Mouse (Mus musculus) WW6 (cell line): ENCODE results near the gene Dpyd.

Source experiments
- DNase-seq: peaks from one replicate; pipeline ENCODE4 v3.0.0-alpha.2; 2013; ENCODE audit warnings: low read depth, low spot score

Gene Dpyd

DNA sequence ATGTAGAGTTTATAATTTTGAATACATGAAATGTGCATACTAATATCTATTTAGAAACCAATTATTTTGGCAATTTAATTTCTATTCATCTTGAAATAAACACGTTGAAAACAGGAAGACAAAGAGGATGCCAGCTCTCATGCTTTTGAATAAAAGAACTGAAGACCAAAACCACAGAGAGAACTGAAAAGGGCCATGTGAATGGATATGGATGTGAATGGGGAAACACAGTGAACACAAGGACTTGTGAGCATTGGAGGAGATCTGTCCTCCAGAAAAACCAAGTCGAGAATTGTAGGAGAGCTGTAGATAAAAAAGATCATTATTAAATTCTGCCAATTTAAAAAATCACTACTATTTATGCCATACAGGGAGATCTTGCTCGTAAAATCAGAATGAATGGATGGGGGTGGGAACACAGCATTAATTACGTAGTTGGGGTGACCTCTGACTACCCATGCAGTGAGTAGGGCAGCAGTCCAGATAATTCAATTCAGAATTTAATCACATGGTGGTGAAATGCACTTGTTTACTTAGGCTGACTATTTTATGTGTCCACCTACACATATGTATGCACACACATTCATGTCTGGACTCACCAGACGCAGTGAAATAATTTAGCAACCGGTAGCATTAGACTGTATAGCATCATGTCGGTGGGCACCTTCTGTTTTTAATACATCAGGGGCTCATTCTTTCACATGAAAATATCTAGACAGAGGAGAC lies 114.3 kb downstream of the Dpyd start:
- no peak for DNase-seq

GRCm38 (mm10) chr3:118680803-118681202 lies 118.9 kb downstream of the Dpyd start:
- DNase-seq, result peak; percentile 9

DNA sequence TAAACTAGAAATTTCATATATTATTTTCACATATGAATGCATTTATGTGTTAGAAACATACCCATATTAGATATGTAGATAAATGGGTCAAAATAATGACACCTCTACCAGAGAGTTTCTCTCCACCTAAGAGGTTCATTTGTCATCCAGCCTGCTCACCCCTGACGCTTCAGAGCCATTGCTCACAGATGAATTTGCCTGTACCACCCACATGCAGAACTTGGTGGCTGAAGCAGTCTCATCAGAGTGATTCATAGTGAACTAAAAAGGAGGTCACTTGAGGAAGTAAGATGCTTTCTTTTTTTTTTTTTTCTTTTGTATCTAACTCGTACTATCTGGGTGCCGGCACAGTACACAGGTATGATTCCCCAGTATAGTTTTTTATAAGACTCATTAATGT lies 188.3 kb downstream of the Dpyd start:
- no peak for DNase-seq

GRCm38 (mm10) chr3:118753623-118754022 lies 191.7 kb downstream of the Dpyd start:
- DNase-seq, result no peak

- no peak for DNase-seq
Observed at GRCm38 (mm10) chr3:118756099-118756498, 194.2 kb downstream of the Dpyd start.

GRCm38 (mm10) chr3:118812885-118813284 lies 251.0 kb downstream of the Dpyd start:
- no peak for DNase-seq

DNA sequence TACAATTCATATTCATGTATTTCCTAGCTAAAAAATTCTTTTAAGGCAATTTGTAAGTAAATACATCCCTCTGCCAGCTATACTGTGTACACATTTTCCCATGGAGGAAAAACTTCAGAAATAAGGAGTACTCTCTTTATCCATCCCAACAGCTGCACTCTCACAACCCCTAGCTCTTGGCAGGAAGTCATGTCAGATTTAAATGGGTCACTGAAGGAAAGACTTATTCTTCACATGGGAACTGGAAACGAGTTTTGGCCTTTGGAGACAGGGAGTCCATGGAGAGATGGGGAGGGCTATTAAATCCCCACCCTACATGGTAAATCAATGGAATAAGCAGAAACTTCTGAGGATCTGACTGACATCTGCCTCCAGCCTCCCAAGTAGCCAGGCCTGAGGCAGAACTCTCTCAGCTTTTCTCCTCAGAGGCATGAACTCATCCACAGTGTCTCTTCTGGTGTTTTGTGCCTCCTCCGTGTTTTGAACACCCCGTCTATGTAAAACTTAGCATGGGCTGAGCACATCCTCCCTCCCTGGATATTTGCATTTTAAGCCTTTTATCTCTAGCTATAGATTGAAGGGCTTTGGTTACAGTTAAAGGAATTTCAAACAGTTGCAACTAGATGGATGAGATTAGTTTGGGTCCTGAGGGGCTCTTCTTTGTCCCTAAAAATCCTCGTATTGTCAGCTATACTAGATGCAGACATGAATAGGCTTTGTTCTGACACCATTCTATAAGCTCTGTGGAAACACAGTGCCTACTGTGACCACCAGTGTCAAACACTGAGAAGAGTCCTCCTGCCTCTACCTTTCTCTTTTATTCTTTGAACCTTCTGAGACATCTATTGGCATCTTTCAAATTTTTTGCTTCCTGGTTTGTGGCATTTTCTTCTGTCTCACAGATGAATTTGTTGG lies 288.9 kb downstream of the Dpyd start:
- DNase-seq, result no peak

GRCm38 (mm10) chr3:118852711-118853110 lies 290.8 kb downstream of the Dpyd start:
- no peak for DNase-seq

DNA sequence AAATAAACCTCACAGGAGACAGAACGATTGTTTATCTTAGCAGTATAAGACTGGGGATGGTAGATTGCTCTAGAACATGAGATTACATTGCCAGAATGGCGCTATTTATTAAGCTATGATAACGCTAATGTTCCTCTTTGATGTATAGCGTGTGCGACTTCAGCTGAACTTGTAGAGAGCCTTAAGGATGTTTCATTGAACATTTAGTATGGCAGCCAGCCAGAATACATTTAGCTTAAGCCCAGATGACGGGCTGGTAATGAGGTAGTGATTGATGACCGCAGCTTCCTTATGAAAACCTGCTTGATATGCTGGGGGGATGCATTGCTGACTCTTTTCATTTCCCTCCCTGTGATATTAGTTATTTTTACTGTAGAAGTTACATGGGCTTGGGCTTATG lies 293.5 kb downstream of the Dpyd start:
- no peak for DNase-seq

DNA sequence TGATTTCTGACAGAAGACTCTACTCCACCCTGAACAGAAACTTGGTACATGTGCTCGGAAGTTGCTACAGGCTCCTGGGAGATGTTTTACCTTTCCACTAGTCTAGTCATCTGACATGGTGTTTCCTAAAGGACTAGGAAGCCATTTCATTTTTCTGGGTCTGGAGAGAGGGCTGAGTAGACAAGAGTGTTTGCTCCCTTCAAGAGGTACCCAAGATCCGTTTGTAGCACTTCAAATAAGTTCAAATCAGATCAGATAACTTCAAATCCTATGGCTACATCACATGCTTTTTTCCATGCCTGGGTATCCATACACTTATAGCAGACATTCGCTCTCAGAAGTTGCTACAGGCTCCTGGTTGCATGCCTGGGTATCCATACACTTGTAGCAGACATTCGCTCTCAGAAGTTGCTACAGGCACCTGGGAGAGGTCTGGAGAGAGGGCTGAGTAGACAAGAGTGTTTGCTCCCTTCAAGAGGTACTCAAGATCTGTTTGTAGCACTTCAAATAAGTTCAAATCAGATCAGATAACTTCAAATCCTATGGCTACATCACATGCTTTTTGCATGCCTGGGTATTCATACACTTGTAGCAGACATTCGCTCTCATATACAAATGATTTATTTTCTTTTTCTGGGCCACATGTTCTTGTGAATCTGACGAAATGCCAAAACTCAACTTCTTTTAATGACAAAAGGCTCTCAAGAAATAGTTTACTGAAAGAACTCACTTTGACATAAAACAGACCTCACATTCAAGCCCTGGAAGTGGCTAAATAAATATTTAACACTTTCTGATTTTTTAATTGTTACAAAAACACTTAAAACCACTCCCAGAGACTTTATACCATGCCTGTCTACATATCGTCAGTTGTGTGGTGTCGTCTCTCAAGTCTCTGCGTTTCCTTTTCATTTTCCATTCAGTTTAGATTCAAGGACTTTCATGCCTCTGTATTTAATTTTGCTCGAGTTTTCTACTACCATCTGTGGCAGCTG lies 307.5 kb downstream of the Dpyd start:
- DNase-seq, result no peak

DNA sequence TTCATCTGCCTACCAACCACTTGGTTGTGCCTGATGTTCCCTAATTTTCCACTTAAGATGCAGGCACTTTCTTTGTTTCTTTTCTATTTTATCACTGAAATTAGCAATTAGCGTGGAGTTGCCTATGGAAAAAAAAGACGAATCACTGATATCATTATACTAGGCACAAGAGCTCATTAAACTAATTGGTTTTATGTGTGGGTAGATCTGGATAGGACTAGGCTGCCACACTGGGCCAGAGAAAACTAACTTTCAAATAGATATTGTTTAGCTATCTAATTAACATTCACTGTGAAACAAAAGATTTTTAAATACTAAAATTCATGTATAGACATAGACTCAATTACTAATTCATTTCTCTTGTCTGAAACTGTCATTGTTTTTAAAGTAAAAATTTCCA lies 313.9 kb downstream of the Dpyd start:
- DNase-seq, result no peak

DNA sequence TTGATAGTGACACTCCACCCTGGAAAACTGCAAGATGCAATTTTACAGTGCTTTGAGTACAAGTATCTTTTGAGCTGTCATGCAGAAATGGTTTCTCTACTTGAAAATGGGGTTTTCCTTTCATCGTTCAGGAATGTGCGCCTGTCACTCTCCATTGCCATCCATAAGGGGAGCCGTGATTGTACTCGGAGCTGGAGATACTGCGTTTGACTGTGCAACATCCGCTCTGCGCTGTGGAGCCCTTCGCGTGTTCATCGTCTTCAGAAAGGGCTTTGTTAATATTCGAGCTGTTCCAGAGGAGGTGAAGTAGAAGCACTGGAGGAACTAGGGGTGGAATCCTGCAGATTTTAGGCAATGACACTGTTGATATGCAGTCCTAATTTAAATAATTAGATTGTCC lies 337.1 kb downstream of the Dpyd start:
- DNase-seq, result no peak

GRCm38 (mm10) chr3:118991312-118991711 lies 429.4 kb downstream of the Dpyd start:
- no peak for DNase-seq

DNA sequence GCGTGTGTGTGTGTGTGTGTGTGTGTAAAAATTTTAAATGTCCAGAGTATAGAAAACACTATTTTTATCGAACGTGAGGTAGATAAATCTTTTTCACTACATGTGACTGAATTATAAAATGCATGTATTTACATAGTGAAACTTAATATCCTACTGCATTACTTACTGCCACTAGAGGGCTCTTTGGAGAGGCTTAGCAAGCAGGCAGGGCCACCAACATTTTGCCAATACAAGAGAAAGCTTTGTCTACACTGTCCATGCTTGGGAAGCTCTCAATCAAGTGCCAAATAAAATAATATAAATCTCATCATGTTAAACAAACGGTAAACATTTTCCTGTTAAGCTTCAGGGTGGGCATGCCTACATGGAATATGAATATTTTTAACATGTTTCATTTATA lies 429.9 kb downstream of the Dpyd start:
- DNase-seq, result no peak

DNA sequence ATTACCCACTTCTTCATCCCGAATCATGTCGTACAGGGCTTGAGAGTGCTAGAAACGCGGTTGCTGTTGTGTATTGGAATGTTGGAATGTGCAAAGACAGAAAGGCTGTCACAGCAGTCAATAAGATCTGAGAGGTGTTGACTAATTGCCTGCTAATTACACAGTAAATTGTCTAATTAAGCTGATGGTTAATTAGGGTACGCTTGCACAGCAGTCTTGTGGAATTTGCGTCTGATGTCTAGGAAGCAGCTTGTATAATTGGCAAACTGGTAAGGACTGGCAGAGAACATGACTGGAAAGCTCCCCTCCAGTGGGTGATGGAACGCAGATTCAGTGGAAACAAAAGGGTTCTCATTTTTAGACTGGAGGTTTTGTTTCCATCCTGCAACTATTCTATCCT lies 459.3 kb downstream of the Dpyd start:
- DNase-seq, result no peak

GRCm38 (mm10) chr3:119042611-119043010 lies 480.7 kb downstream of the Dpyd start:
- DNase-seq, result no peak

DNA sequence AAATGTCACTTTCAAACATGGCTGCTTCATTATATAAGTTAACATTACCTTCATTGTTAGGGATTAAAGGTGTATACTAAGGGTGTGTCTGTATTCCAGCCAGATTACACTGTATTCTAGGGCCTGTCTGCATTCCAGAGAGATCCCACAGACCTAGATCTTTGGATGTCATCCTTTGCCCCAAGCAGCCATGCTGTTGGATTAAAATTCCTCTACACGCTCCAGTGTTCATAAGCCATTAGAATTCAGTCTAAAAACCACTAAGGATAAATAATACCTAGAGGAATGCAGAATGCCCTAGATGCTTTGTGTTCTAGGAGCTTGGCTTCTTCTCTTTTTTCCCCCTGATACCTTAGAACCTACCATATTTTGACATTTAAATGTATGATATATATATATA lies 494.2 kb downstream of the Dpyd start:
- no peak for DNase-seq

- no peak for DNase-seq
Observed at GRCm38 (mm10) chr3:119063214-119063613, 501.3 kb downstream of the Dpyd start.

DNA sequence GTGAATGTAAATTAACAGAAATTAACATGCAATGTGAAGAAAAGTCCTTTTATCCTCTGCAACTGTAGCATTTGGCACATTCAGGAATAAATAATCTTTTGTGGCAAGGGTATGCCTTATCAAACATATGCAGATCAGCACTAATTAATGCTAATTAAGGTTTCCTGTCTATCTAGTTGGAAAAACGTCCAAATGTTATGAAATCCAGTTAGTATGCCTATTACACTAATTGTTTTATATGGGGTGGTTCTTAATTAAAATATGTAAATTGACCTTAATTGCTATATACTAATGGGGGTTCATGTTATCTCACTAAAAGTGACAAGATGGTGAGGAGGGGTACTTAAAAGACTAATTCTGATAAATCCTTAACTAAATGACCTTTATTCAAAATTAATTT lies 501.7 kb downstream of the Dpyd start:
- no peak for DNase-seq

DNA sequence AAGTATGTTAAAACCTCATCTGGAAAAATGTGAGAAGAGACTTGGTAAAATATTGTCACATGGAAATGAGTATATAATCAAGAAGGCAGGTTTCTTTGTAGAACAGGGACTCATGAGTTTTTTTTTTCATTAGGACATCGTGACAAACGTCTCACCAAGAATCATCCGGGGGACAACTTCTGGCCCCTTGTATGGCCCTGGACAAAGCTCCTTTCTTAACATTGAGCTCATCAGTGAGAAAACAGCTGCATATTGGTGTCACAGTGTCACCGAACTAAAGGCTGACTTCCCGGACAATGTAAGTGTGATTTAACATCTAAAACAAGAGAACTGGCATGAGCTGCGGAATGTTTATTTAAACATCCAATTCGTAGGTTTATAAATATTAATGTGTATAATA lies 502.8 kb downstream of the Dpyd start:
- DNase-seq, result no peak

DNA sequence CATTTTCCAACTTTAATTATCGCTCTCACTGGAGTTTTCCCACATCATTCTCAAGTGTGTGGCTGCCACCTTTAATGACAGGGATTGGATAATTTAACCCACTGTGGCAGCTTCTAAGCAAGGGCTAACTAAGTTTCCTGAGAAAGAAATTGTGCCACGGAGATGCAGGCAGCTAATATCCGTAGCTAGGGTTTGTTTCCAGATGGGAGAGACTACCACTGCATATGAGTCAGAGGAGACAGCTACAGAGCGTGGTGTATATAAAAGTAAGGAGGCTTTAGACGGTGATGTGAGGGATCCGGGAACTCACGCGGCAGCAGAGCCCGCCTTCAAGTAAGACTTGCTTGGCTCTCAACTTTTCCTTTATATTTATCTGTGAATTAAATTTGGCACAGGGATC lies 505.3 kb downstream of the Dpyd start:
- DNase-seq, result no peak

DNA sequence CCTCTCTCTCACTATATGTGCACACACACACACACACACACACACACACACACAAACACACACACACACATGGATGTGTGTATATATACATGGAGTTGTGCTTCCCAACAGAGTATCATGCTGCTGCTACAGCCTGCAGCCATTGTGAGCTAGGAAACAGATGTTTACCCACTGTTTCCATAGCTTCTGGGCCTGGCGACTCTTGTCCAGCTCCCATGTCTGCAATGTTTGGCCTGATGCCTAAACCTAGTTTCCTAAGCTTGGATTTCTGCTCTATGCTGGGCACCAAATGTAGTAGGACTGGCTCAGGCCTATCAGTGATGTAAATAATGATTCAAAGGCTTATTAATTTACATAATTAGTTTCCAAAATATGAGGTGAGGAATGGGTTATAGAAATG lies 524.7 kb downstream of the Dpyd start:
- no peak for DNase-seq
